Mouse (Mus musculus) ovary, adult 10 weeks (tissue): ENCODE measurements around the gene Olfr1291-ps1. TPM values are rescaled to one million over a fixed set of nuclear protein-coding genes. Genes with fewer than 3 reads are reported as not detected.

Experiments
- polyA plus RNA-seq: library from polyadenylated mRNA; stranded (reverse); fragments of 350-450 nt; fragmentation: Illumina TruSeq; extraction: RNeasy Lipid Tissue Mini Kit (QIAGEN cat#74804); gene quantifications from one replicate; pipeline ENCODE4 v1.2.3, GENCODE M21; 2014

Gene Olfr1291-ps1
- not detected for polyA plus RNA-seq

DNA sequence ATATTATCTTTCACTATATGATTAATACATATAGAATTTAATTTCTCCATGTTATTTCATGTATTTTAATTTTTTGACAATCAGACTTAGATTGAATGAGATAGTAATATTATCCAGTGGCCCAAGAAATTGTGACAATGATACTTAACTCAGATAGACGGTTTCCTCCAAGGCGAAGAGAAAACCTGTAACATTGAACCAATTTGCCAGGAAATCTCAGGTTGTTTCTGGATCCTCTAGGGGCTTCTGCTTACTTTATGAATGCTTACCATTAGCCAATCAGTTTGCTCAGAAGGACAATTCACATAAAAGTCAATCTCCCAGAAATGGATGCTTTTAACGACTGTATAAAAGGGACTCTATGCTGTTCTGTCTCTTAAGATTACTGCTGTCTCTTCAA lies at the start of gene Olfr1291-ps1:
TSS of gene Olfr1291-ps1 (plus strand) at position 301 of the 400 bp plus-strand sequence.

DNA sequence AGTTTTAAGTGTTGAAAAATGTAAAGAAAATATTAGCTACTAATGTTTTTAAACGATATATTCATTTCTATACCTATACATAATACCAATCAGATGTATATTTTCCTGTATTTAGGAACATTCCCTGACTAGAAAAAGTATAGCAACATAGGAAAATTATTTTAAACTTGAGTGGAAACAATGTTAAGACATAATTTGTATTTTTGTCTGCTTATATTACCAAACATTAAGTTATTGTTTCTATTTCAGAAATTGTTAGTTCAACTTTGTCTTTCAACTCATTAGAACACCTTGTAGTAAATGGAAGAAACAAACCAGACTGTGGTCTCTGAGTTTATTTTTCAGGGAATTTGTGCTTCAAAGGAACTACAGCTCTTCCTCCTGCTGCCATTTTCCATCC lies 48.1 kb upstream of the Olfr1291-ps1 start, which contains the start of gene Olfr1287:
TSS of gene Olfr1287 (plus strand) at position 301 of the 400 bp plus-strand sequence.

DNA sequence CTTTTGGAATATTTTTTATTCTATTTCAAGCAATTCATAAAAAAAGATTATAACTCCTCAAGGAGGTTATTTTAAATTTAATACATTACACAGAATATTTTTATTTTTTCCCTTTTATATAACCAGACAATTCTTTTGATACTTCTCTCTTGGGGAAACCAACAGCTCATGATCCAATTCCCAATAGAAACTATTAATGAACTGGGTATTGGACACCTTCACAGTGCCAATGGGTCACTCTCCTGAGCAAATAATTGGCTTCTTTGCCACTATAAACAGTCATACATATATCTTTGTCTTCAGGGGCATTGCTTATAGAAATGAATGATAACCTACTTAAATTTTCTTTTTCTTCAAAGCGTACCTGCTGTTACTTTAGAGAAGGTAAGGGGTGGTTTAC lies 23.2 kb upstream of the Olfr1291-ps1 start, which contains the start of gene Olfr1288:
TSS of gene Olfr1288 (plus strand) at position 301 of the 400 bp plus-strand sequence.

DNA sequence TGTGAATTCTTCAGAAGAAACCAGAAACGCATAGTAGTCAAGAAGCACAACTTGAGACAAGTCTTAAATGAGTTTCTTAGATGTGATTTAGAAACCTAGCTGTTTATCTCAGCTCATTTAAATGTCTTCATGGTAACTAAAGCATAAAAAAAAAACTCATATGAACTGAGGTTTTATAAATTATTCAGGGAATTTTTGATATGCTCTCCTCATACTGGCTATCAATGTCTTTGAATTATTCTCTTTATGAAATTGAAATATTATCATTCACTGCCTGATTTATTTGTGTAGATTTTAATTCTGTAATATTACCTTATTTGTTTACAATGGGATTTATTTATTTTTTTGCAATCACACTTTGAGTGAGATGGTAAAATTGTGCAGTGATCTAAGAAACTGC lies 16.5 kb upstream of the Olfr1291-ps1 start, which contains the start of gene Olfr1289:
TSS of gene Olfr1289 (plus strand) at position 301 of the 400 bp plus-strand sequence.

DNA sequence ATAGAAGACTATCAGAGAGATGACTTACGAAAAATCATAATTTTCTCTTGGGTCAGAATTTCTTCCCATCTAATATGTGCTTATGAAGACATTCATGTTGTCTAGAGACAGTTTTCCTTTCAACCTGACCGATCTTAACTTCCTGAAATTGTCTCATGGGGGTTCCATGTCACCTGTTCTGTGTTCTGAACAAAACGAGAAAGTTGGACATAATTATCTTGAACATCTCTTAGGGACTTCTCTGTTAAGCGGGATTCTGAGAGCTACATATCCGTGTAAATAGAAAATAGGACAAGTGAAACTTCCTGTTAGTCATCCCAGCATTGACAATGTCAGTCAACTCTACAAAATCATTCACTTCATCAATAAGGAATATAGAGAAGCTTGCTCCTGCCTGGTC lies 3.3 kb upstream of the Olfr1291-ps1 start, which contains the start of gene Olfr1290:
TSS of gene Olfr1290 (minus strand) at position 101 of the 400 bp plus-strand sequence.

DNA sequence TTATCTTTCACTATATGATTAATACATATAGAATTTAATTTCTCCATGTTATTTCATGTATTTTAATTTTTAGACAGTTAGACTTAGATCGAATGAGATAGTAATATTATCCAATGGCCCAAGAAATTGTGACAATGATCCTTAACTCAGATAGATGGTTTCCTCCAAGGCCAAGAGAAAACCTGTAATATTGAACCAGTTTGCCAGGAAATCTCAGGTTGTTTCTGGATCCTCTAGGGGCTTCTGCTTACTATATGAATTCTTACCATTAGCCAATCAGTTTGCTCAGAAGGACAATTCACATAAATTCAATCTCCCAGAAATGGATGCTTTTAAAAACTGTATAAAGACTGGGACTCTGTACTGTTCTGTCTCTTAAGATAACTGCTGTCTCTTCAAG lies 27.9 kb downstream of the Olfr1291-ps1 start, which contains the start of gene Olfr1293-ps:
TSS of gene Olfr1293-ps (plus strand) at position 301 of the 400 bp plus-strand sequence.

DNA sequence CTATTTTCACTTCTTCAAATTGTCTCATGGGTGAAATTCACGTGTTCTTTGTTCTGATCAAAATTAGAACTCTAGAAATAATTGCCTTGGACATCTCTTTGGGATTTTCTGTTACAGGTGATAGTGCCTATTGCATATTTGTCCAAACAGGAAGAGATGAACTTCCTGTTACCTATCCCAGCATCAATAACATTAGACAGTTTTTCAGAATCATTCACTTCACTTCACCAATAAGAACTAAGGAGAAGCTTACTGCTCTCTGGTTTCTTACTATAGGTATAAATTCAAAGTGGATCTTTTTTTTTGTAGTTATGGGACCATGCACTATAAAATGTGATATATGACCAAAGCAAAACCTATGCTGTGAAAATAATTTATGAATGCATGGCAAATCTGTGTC lies 43.2 kb downstream of the Olfr1291-ps1 start, which contains the start of gene Olfr1294:
TSS of gene Olfr1294 (minus strand) at position 101 of the 400 bp plus-strand sequence.

Other genes starting within 250 kb of the Olfr1291-ps1 start
- gene Olfr1276, start 242.7 kb upstream of the Olfr1291-ps1 start, polyA plus RNA-seq, result not detected
- gene Olfr1277, start 223.1 kb upstream of the Olfr1291-ps1 start, polyA plus RNA-seq, result not detected
- not detected for gene Olfr1278, start 207.0 kb upstream of the Olfr1291-ps1 start, polyA plus RNA-seq
- gene Olfr1279, start 196.5 kb upstream of the Olfr1291-ps1 start, polyA plus RNA-seq, result not detected
- not detected for gene Olfr1280, start 183.2 kb upstream of the Olfr1291-ps1 start, polyA plus RNA-seq
- gene Olfr1281, start 170.7 kb upstream of the Olfr1291-ps1 start, polyA plus RNA-seq, result not detected
- gene Olfr1282, start 161.1 kb upstream of the Olfr1291-ps1 start, polyA plus RNA-seq, result not detected
- gene Olfr1283, start 130.4 kb upstream of the Olfr1291-ps1 start, polyA plus RNA-seq, result not detected
- not detected for gene Olfr1284, start 121.7 kb upstream of the Olfr1291-ps1 start, polyA plus RNA-seq
- not detected for gene Olfr1286, start 74.1 kb upstream of the Olfr1291-ps1 start, polyA plus RNA-seq
- gene Olfr1287, start 48.0 kb upstream of the Olfr1291-ps1 start, polyA plus RNA-seq, result not detected
- not detected for gene Olfr1288, start 23.1 kb upstream of the Olfr1291-ps1 start, polyA plus RNA-seq
- not detected for gene Olfr1289, start 16.4 kb upstream of the Olfr1291-ps1 start, polyA plus RNA-seq
- gene Olfr1290, start 3.4 kb upstream of the Olfr1291-ps1 start, polyA plus RNA-seq, result not detected
- gene Olfr1293-ps, start 28.0 kb downstream of the Olfr1291-ps1 start, polyA plus RNA-seq, result not detected
- not detected for gene Olfr1294, start 43.1 kb downstream of the Olfr1291-ps1 start, polyA plus RNA-seq
- not detected for gene Olfr1295, start 72.5 kb downstream of the Olfr1291-ps1 start, polyA plus RNA-seq
- not detected for gene Olfr1297, start 129.3 kb downstream of the Olfr1291-ps1 start, polyA plus RNA-seq
- gene Olfr1298, start 152.0 kb downstream of the Olfr1291-ps1 start, polyA plus RNA-seq, result not detected
- gene Olfr1299, start 164.2 kb downstream of the Olfr1291-ps1 start, polyA plus RNA-seq, result not detected